In the genomic region with DNA sequence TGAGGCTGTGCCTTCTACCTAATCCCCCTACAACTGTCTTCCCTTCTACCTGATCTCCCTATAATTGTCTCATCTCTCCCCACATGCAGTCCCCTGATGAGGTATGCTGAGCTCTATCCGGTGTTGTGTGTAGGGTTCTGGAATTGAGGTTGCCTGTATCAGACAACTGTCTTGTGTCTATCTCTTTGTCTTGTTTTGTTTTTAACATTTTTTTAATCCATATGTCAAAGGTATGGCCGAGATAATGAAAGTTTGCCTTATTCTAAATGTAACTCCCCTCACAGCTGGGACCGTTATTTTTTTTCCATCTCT, we compare ENCODE assay signal across 28 mouse cellular contexts. TPM values are rescaled to one million over a fixed set of nuclear protein-coding genes. Genes with fewer than 3 reads are reported as not detected.
DNase-seq lines count a peak whose midpoint lies in the region; ATAC-seq and TF ChIP-seq lines count a peak whose summit lies in the region.
"Had no signal": no experiment of that assay in that cellular context is flagged by ENCODE, and none has a peak within 500 bp of the region (broad histone marks: within the 10 kb centered on the region; RNA-seq: fewer than 3 reads in every experiment).

No protein-coding gene starts in this region.

- H3K4me1 ChIP-seq in cerebellum, adult 2 months (ENCODE audit: control insufficient read depth, insufficient read depth, low read length) = peaks cover 14% of the 10 kb centered on the region
- peaks cover 16% of the 10 kb centered on the region; the same call in 1 of the 2 replicates for H3K4me1 ChIP-seq in olfactory bulb, adult 2 months (ENCODE audit: control insufficient read depth, insufficient read depth, low read length)

- H3K27me3 ChIP-seq in cerebellum, adult 2 months (ENCODE audit: control insufficient read depth, insufficient read depth, low read length) = no peaks in the 10 kb centered on the region
- H3K27me3 ChIP-seq: CH12.LX; embryonic facial prominence, embryonic 13.5 days; forebrain, embryonic 12.5 days; forebrain, embryonic 15.5 days; heart, embryonic 12.5 days; heart, embryonic 15.5 days; hindbrain, embryonic 15.5 days; Patski had no signal

- TF ChIP-seq POLR2A in cerebellum, adult 2 months (IDR thresholded peaks at IDR 0.05; ENCODE audit: borderline replicate concordance, insufficient read depth, low read length) = no peak
- no peak for TF ChIP-seq POLR2A in olfactory bulb, adult 2 months (IDR thresholded peaks at IDR 0.05; ENCODE audit: insufficient read depth, low read depth, low read length)

- H3K4me3 ChIP-seq in cerebellum, adult 2 months (replicated peaks; ENCODE audit: insufficient read depth, low read depth, low read length) = no peak overlapping the region
- H3K4me3 ChIP-seq in left cerebral cortex, adult 2 months = no peak overlapping the region
- H3K4me3 ChIP-seq in olfactory bulb, adult 2 months (ENCODE audit: insufficient read depth, low read depth, low read length) = no peak overlapping the region
- H3K4me3 ChIP-seq: embryonic facial prominence, embryonic 10.5 days; embryonic facial prominence, embryonic 13.5 days; erythroblast, embryonic 14.5 days; forebrain, embryonic 12.5 days; forebrain, embryonic 15.5 days; heart, embryonic 12.5 days; heart, embryonic 15.5 days; hindbrain, embryonic 15.5 days had no signal

- 8% methylated on average over 3 of the region's 3 CpGs for WGBS in cerebellum, adult 2 months
- WGBS in olfactory bulb, adult 2 months = 46% methylated on average over 3 of the region's 3 CpGs

- peak; percentile 36 for ATAC-seq in frontal cortex, adult (ENCODE audit: low TSS enrichment)
- ATAC-seq: forebrain, embryonic 15.5 days; intestine, postnatal 0 days; Patski had no signal

- TF ChIP-seq CTCF in cerebellum, adult 2 months (IDR thresholded peaks at IDR 0.05; ENCODE audit: borderline replicate concordance, insufficient read depth, low read depth, low read length) = no peak
- no peak for TF ChIP-seq CTCF in left cerebral cortex, adult 2 months (IDR thresholded peaks at IDR 0.05)
- TF ChIP-seq CTCF in olfactory bulb, adult 2 months (IDR thresholded peaks at IDR 0.05; ENCODE audit: insufficient read depth, low read depth, low read length) = no peak

- intact Hi-C loops in left cerebral cortex, adult 2 months (cut with DNase I) = no loop called here
- intact Hi-C loops in left cerebral cortex, postnatal 4 days (cut with DNase I) = no loop called here

- no peak for DNase-seq in cerebellum, adult 2 months
- DNase-seq in cerebellum, postnatal 25 days = no peak
- no peak for DNase-seq in frontal cortex, postnatal 36 days (ENCODE audit: low spot score in 2 of 2)
- no peak for DNase-seq in left cerebral cortex, adult 2 months (ENCODE audit: extremely low spot score in 1 of 2, low spot score in 2 of 2)
- DNase-seq in left cerebral cortex, postnatal 4 days = no peak
- DNase-seq: adrenal gland, postnatal 10 days; adrenal gland, postnatal 36 days; B cell, adult 2 months; cerebellum, adult 11 months; gastrocnemius, adult 2 months; gastrocnemius, postnatal 25 days; heart, adult 18-20 months; heart, postnatal 10 days; heart, postnatal 36 days had no signal

- peak overlapping the region; percentile 47; the same call in 1 of the 2 replicates for H3K27ac ChIP-seq in cerebellum, adult 2 months (ENCODE audit: insufficient read depth, low read length)
- peak overlapping the region; percentile 47; the same call in 1 of the 2 replicates for H3K27ac ChIP-seq in left cerebral cortex, adult 2 months
- H3K27ac ChIP-seq in olfactory bulb, adult 2 months (ENCODE audit: insufficient read depth, low read depth, low read length) = peak overlapping the region; percentile 82
- H3K27ac ChIP-seq: embryonic facial prominence, embryonic 10.5 days; forebrain, embryonic 12.5 days; forebrain, embryonic 15.5 days; gastrocnemius, adult 2 months; heart, embryonic 15.5 days; hindbrain, embryonic 15.5 days had no signal

RNA-seq across cellular contexts. Expression of gene Nostrin, which starts 52.4 kb away (rescaled TPM):
- polyA plus RNA-seq in cerebellum, adult 2 months (2012; rRNA removed) = 3.5 and 3.9 TPM in 2 replicates
- 1 to 10 TPM; 3.5 to 6.6 TPM for total RNA-seq in left cerebral cortex, adult 2 months (2021)
- total RNA-seq in left cerebral cortex, postnatal 4 days (2021) = 1 to 10 TPM; 2.8 to 3.6 TPM
- not detected in 2 replicates for polyA plus RNA-seq in olfactory bulb, adult 2 months (2012; ENCODE audit: insufficient read depth, insufficient read length, low replicate concordance, missing spikeins)
- polyA plus RNA-seq: erythroblast, embryonic 14.5 days; G1E had no signal
